Mouse (Mus musculus) lung, embryonic 15.5 days (tissue): Measurements from ENCODE around the gene Snap23. TPM values are rescaled to one million over a fixed set of nuclear protein-coding genes. Genes with fewer than 3 reads are reported as not detected.

Source experiments
- ATAC-seq: fragments of 200-750 bp; cut with Nextera tagmentation; 2 replicates; pipeline ENCODE4 v1.8.0; 2017; ENCODE audit warnings: moderate number of reproducible peaks, borderline replicate concordance; ENCODE audit not compliant: low FRiP score, low TSS enrichment; ENCODE audit errors: extremely low read depth
- H3K27ac ChIP-seq: fragments of 300-500 bp; sonication (generic); 2 replicates; pipeline ENCODE4 v1.5.1; 2015; ENCODE audit warnings: moderate library complexity, mild to moderate bottlenecking, inconsistent platforms
- H3K27me3 ChIP-seq: fragments of 300-500 bp; sonication (generic); 2 replicates; pipeline ENCODE4 v1.6.1; 2015; ENCODE audit warnings: inconsistent platforms
- H3K36me3 ChIP-seq: fragments of 300-500 bp; sonication (generic); 2 replicates; pipeline ENCODE4 v1.6.1; 2015; ENCODE audit warnings: inconsistent platforms
- H3K4me1 ChIP-seq: fragments of 300-500 bp; sonication (generic); 2 replicates; pipeline ENCODE4 v1.6.1; 2015; ENCODE audit warnings: inconsistent platforms
- H3K4me2 ChIP-seq: fragments of 300-500 bp; sonication (generic); 2 replicates; pipeline ENCODE4 v1.6.1; 2015; ENCODE audit warnings: inconsistent platforms, mild to moderate bottlenecking, moderate library complexity
- H3K4me3 ChIP-seq: fragments of 300-500 bp; sonication (generic); 2 replicates; pipeline ENCODE4 v1.5.1; 2015; ENCODE audit warnings: mild to moderate bottlenecking, inconsistent platforms
- H3K9ac ChIP-seq: fragments of 300-500 bp; sonication (generic); 2 replicates; pipeline ENCODE4 v1.6.1; 2015; ENCODE audit warnings: inconsistent platforms
- H3K9me3 ChIP-seq: fragments of 300-500 bp; sonication (generic); 2 replicates; pipeline ENCODE4 v1.6.1; 2016; ENCODE audit warnings: inconsistent platforms
- WGBS: fragments of 180-500 bp; shearing (Covaris S2); methylation state at CpG from one replicate; pipeline ENCODE4 v1.1.7; 2015; 5-methylcytosine and 5-hydroxymethylcytosine counted together
- polyA plus RNA-seq: library from polyadenylated mRNA; unstranded; fragments of >200 nt; fragmentation: Nextera tagmentation; extraction: Ambion mirVana; gene quantifications from 2 replicates; pipeline ENCODE4 v1.2.1, GENCODE M21; 2015

Snap23 gene
- 53.1 and 59.1 TPM in 2 replicates for polyA plus RNA-seq

DNA sequence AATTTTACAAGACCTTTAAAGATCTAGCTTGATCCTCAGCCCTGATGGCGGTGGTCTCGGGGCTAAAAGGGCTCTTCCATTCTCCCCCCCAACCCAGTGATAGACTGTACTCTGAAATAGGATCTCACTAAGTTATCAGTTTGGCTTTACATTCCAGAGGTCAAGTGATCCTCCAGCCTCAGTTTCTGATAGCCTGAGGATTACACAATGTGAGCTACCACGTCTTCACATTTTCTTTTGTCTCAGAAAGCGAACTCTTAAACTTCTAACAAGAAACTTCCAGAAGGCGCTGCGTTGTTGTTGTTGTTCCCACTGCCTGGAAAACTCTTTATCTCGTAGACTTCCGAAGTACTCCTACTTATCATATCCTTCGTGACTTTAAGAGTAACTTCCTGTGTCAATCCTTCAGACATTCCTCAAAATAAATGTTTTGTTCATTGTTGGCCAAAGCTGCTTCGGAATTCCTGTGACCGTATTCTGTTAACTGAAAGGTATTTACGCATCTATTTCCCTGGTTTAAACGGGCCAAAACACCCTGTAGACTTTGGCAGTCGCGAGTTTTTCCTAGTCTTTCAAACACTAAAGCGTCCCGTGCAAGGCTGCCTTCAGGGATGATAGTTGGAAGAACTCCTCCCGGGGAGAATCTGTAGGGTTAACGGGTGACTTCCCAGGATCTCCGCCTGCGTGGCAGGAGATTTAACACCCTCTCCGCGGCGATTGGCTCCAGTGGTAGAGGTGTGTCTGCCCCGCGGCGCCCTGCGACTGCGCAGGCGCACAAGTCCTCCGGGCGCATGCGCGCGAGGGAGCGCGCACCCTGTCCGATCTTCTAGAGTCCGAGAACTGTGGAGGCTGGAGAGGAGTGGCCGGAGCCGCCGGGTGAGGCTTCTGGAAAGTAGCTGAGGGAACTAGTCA lies at the start of gene Snap23:
TSS of gene Snap23 (plus strand) at position 786 of the 912 bp plus-strand sequence.
- Histone ChIP-seq H3K4me1 (peaks cover 20% of the 10 kb centered on the region), H3K4me3 (peak within 1 kb of the TSS; percentile 61), H3K9ac (peak within 1 kb of the TSS; percentile 69), H3K4me2 (peak within 1 kb of the TSS; percentile 66), H3K27ac (peak within 1 kb of the TSS; percentile 92), H3K9me3 (no peaks in the 10 kb centered on the region), H3K27me3 (no peaks in the 10 kb centered on the region), H3K36me3 (peaks cover 4% of the 10 kb centered on the region)
- peak; percentile 96 for ATAC-seq
- under 1% methylated on average over 42 of the region's 42 CpGs for WGBS

DNA sequence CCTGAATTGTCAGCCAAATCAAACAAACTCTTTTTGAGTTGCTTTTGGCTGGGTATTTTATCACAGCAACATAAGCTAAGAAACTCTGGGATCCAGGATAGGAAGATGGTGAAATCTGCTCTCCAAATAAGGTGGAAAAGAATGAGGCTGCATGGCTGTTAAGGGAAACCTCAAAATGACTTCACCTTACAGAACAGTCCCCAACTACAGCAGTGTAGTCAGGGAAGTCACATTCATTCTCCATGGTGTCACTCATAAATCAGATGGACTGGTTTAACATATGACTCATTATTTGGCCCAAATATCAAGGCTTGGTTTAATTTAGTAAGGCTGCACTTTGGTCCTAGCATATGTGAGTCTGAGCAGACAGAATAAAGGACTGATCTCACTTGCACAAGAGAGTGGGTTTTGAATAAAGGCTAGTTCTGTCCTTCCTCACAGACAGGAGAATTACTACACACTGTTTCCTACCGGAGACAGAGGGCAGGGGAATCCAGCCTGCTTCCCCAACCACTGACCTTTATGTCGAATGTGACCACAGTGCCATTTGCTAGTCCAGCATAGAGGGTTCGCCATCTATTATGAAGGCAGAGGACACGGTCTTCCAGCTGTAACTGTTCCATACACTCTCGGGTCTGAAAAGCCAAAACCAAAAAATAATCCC lies 48.8 kb upstream of the Snap23 start:
- WGBS: 85% methylated on average over 5 of the region's 5 CpGs
- Histone ChIP-seq H3K9ac (no peak overlapping the region), H3K4me3 (no peak overlapping the region), H3K4me1 (no peaks in the 10 kb centered on the region), H3K27me3 (no peaks in the 10 kb centered on the region), H3K4me2 (no peak overlapping the region), H3K9me3 (no peaks in the 10 kb centered on the region), H3K36me3 (peaks cover 95% of the 10 kb centered on the region), H3K27ac (no peak overlapping the region)
- ATAC-seq: no peak

DNA sequence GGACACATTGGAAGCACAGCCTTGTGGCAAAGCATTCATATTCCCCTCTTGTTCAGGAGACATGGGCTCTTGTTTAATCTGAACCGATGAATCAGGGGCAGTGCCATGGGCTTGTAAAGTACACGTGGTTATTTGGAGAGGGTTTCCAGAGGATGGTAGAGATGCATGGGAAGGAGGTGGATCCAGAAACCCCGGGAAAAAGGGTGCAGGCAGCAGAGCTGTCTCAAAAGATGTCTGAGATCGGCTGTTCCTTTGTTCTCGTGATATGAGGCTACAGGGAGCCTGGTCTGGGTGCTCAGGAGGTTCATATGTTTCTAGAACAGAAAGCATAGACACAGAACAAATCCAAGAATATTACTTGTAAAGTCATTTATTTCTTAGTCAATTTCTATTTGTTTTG lies 40.7 kb upstream of the Snap23 start:
- H3K27me3 ChIP-seq: no peaks in the 10 kb centered on the region
- H3K9ac ChIP-seq: no peak overlapping the region
- WGBS: 80% methylated on average over 5 of the region's 5 CpGs
- no peak overlapping the region for H3K4me3 ChIP-seq
- H3K9me3 ChIP-seq: no peaks in the 10 kb centered on the region
- no peak overlapping the region for H3K4me2 ChIP-seq
- H3K27ac ChIP-seq: no peak overlapping the region
- ATAC-seq: no peak
- peaks cover 89% of the 10 kb centered on the region for H3K36me3 ChIP-seq
- no peaks in the 10 kb centered on the region for H3K4me1 ChIP-seq

DNA sequence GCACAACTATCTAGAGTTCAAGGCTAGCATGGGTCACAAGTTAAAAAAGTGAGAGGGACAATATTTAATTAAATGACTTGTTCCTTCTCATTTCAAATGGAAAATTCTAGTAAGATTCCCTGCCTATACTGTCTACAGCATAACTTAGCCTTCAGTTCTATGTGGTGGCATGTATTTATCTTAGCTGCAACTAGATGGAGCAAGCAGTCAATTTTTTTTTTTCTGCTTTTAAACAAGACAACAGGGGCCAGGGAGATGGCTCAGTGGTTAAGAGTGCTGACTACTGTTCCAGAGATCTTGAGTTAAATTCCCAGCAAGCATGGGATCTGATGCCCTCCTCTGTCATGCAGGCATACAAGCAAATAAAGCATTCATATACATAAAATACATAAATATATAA lies 37.9 kb upstream of the Snap23 start:
- Histone ChIP-seq H3K27ac (no peak overlapping the region), H3K4me3 (no peak overlapping the region), H3K36me3 (peaks cover 88% of the 10 kb centered on the region)

DNA sequence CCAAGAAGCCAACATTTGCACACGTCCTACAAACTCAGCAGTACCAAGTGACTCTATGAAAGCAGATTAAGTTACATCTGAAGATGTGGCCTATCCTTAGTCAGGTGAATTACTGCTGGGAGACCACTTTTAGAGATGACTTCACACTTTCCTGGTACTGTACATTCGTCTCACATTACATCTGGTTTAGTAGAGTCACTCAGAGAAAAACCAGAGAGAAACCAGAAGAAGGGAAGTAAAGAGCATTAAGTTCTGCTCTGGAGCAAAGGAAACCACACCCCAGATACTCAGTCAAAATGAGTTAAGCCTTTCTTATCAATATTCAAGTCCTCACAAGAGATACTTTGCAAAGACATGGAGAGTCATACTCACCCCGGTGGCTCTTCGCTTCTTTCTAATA lies 36.2 kb upstream of the Snap23 start:
- Histone ChIP-seq H3K9me3 (no peaks in the 10 kb centered on the region), H3K4me2 (no peak overlapping the region), H3K27ac (no peak overlapping the region), H3K4me3 (no peak overlapping the region), H3K36me3 (peaks cover 81% of the 10 kb centered on the region), H3K4me1 (no peaks in the 10 kb centered on the region), H3K9ac (no peak overlapping the region), H3K27me3 (no peaks in the 10 kb centered on the region)
- ATAC-seq: no peak
- WGBS: 92% methylated on average over 4 of the region's 4 CpGs

More for the DNA sequence above, 37.9 kb upstream of the Snap23 start:
- ATAC-seq: no peak
- Histone ChIP-seq H3K9me3 (no peaks in the 10 kb centered on the region), H3K4me1 (no peaks in the 10 kb centered on the region), H3K9ac (no peak overlapping the region), H3K27me3 (no peaks in the 10 kb centered on the region), H3K4me2 (no peak overlapping the region)

DNA sequence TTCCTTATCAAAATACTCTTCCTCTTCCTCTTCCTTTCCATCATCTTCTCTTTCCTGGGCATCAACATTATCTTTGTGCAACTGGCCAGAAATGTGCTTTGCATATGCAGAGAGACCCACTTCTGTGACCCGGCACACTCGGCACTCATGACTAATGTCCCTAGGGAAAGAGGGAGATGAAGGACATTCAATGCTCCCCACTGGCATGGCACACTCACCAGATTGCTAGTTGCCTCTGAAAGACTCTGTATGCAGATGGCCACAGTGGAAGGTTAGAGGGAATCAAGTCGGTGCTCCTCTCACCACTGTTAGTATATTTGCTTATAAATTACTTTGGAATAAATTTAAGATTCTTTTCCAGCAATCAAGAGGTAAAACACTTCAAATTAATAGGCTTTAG lies 28.1 kb upstream of the Snap23 start:
- Histone ChIP-seq H3K27ac (peak overlapping the region; percentile 72), H3K9me3 (no peaks in the 10 kb centered on the region), H3K27me3 (no peaks in the 10 kb centered on the region), H3K4me3 (no peak overlapping the region; the same call in 1 of the 2 replicates), H3K4me2 (peak overlapping the region; percentile 36), H3K4me1 (peaks cover 17% of the 10 kb centered on the region), H3K36me3 (peaks cover 24% of the 10 kb centered on the region), H3K9ac (no peak overlapping the region)
- no peak for ATAC-seq
- WGBS: 46% methylated on average over 3 of the region's 3 CpGs

DNA sequence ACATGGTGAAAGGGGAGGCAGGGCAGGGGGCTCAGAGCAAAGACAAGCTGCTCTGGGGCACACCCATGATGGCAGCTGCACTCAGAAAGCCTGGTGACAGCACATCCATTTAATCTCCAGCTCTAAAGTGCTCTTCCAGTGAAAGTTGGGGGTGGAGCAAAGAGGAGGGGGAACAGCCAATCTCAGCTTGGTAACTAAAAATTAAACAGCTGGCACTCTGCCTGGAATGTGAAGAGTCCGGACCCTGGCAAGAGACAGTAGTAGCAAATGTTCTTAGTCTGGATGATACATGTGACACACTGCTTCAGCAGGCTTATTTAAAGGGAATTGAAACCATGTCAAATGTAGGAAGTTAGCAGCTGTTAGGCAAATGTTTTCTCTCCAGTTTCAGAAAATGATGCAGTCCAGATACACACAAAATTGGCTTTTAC lies 27.7 kb upstream of the Snap23 start:
- Histone ChIP-seq H3K4me2 (peak overlapping the region; percentile 36), H3K27ac (peak overlapping the region; percentile 76), H3K27me3 (no peaks in the 10 kb centered on the region), H3K4me3 (no peak overlapping the region; the same call in 1 of the 2 replicates), H3K36me3 (peaks cover 21% of the 10 kb centered on the region), H3K9me3 (no peaks in the 10 kb centered on the region), H3K4me1 (peaks cover 17% of the 10 kb centered on the region), H3K9ac (no peak overlapping the region)
- WGBS: 0% methylated on average over 1 of the region's 1 CpGs
- peak; percentile 98 for ATAC-seq

DNA sequence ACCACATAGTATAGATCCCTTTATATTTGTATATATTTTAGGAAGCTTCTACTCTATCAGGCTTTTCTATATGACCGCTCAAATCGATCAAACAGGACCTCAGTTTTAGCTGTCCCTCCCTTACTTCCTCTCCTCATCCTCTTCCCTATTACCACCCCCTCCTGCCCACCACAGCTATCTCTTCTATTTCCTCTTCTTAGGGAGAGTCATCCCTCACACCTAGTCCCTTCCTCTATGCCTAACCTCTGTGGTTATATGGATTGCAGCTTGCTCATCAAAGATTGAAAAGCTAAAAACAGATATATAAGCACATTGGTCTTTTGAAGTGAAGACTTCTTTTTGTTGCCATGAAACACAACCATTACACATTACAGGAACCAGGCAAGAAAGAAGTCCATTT lies 22.7 kb upstream of the Snap23 start:
- 96% methylated on average over 2 of the region's 2 CpGs for WGBS

DNA sequence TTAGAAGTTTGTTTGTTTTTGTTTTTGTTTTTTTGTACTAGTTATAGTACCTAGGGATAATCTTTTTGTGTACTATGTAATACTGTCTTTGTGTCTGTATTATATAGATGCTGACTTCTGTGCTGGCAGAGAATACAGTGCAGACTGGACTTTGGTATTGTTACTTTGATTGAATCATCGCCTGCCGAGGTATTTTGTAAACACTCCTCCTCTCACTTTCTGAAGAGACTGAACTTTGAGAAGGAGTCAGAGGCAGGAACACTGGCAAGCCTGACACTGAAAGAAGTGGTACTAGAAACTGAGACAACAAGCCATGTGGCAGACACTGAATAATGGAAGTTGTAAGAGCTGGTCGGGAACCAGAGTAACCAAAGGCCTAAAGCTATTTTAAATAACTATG lies 10.6 kb upstream of the Snap23 start:
- 0 out of 2 replicates have a peak, but pooled peaks cover 3% of the 10 kb centered on the region for H3K4me1 ChIP-seq
- WGBS: 47% methylated on average over 3 of the region's 3 CpGs
- H3K36me3 ChIP-seq: peaks cover 22% of the 10 kb centered on the region
- no peak overlapping the region for H3K4me2 ChIP-seq
- ATAC-seq: no peak
- no peaks in the 10 kb centered on the region for H3K27me3 ChIP-seq
- H3K9me3 ChIP-seq: no peaks in the 10 kb centered on the region
- no peak overlapping the region for H3K27ac ChIP-seq
- no peak overlapping the region for H3K9ac ChIP-seq
- no peak overlapping the region for H3K4me3 ChIP-seq

More for the DNA sequence above, 22.7 kb upstream of the Snap23 start:
- Histone ChIP-seq H3K4me1 (peaks cover 9% of the 10 kb centered on the region), H3K9me3 (no peaks in the 10 kb centered on the region), H3K36me3 (peaks cover 21% of the 10 kb centered on the region), H3K4me2 (no peak overlapping the region), H3K27ac (no peak overlapping the region), H3K9ac (no peak overlapping the region), H3K4me3 (no peak overlapping the region), H3K27me3 (no peaks in the 10 kb centered on the region)
- no peak for ATAC-seq

DNA sequence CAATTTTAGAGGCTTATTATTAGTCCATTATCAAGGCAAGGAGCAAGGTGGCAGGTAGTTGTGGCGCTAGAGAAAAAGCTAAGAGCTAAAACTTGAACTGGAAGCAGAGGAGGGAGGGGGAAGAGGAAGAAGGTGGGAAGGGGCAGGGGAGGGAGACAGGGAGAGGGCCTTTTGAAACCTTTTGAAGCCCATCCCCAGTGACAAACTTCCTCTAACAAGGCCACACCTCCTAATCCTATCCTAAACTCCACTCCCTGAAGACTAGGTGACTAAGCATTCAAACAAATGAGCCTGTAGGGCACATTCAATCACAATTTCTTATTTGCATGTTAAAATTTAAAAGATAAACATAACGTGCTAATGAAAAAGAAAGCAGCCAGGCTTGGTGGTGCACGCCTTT lies 8.7 kb upstream of the Snap23 start:
- H3K36me3 ChIP-seq: peaks cover 8% of the 10 kb centered on the region
- no peak for ATAC-seq
- H3K4me2 ChIP-seq: no peak overlapping the region
- no peak overlapping the region for H3K9ac ChIP-seq
- H3K4me1 ChIP-seq: peaks cover 14% of the 10 kb centered on the region
- H3K27ac ChIP-seq: no peak overlapping the region
- WGBS: 80% methylated on average over 3 of the region's 3 CpGs
- H3K9me3 ChIP-seq: no peaks in the 10 kb centered on the region
- no peak overlapping the region for H3K4me3 ChIP-seq
- H3K27me3 ChIP-seq: no peaks in the 10 kb centered on the region

DNA sequence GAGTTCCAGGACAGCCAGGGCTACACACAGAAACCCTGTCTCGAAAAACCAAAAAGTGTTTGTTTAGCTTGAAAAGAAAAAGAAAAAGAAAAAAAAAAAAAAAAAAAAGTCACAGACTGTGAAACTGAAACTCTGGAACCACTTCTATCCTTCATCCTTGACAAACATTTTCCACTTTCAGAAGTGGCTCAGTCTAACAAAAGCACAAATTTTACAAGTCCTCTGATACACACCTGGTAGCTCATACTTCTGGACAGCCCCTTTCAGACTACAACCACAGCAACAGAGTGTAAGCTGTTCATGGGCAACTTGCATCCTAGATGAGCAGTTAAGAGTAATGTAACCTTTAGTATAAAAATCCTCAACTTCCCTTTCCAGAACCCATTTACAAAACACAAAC lies 5.9 kb upstream of the Snap23 start:
- H3K36me3 ChIP-seq: no peaks in the 10 kb centered on the region
- H3K4me1 ChIP-seq: peaks cover 17% of the 10 kb centered on the region
- H3K9ac ChIP-seq: no peak overlapping the region
- no peak overlapping the region for H3K4me3 ChIP-seq
- no peak overlapping the region for H3K27ac ChIP-seq
- H3K27me3 ChIP-seq: no peaks in the 10 kb centered on the region
- no peak for ATAC-seq
- H3K9me3 ChIP-seq: no peaks in the 10 kb centered on the region
- H3K4me2 ChIP-seq: no peak overlapping the region
- WGBS: 67% methylated on average over 1 of the region's 1 CpGs

DNA sequence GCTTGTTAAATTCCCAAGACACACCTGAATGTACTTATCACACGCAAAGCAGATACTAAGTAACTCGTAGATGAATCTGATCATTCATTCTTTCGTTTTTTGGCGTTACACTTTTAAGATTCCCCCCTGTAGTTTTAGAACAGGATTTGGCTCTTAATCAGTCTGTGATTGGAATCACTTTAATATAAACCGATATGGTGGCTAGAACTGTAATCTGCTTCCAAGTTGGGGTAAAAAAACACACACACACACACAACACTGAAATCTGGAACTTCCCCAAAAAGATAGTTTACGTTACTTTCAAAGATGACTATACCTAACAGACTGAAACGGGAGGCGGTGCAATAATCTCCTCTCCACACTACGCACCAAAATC lies 4.6 kb upstream of the Snap23 start:
- Histone ChIP-seq H3K4me3 (peak overlapping the region; percentile 82), H3K4me2 (peak overlapping the region; percentile 71), H3K36me3 (no peaks in the 10 kb centered on the region), H3K27ac (no peak overlapping the region), H3K9me3 (no peaks in the 10 kb centered on the region), H3K4me1 (peaks cover 17% of the 10 kb centered on the region), H3K9ac (peak overlapping the region; percentile 88), H3K27me3 (no peaks in the 10 kb centered on the region)
- ATAC-seq: no peak
- 17% methylated on average over 9 of the region's 9 CpGs for WGBS
